8 mouse cellular contexts compared by ENCODE assay signal in the genomic region with DNA sequence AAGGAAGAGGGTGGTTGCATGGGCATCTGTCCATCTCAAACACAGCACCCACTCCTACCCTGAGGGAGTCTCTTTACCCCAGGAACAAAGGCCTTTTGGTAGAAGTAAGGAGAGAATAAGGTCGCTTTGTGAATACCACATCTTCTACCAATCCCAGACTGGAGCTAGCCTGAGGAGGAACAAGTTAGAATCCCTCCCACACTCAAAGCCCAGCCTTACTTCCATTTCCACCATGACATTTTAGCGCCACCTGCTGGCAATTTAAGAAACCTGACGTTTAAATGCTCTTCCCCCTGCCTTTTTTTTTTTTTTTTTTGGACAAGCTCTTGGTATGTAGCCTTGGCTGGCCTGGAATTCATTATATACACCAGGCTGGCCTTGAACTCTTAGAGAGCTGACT. TPM values are rescaled to one million over a fixed set of nuclear protein-coding genes. Genes with fewer than 3 reads are reported as not detected.
DNase-seq lines count a peak whose midpoint lies in the region; ATAC-seq lines count a peak whose summit lies in the region.

No protein-coding gene starts in this region.

- no peaks in the 10 kb centered on the region for H3K9me3 ChIP-seq in heart, embryonic 11.5 days (replicated peaks; ENCODE audit: control insufficient read depth, low read length)
- H3K9me3 ChIP-seq in midbrain, embryonic 10.5 days (replicated peaks), result no peaks in the 10 kb centered on the region

- no peak overlapping the region for H3K9ac ChIP-seq in heart, embryonic 11.5 days (ENCODE audit: low read depth, low read length)

- peak; percentile 91 for DNase-seq in heart, adult 11 months
- DNase-seq in cerebellum, postnatal 10 days, result peak; percentile 89 to 91
- peak; percentile 48 to 76 for DNase-seq in frontal cortex, postnatal 10 days (ENCODE audit: low spot score in 2 of 2)
- DNase-seq in induced T-regulatory cell, adult 2 months (ENCODE audit: low read depth), result peak; percentile 91
- DNase-seq in left cerebral cortex, postnatal 25 days (ENCODE audit: low spot score in 2 of 2), result peak; percentile 68 to 90
- peak; percentile 60 for DNase-seq in midbrain, embryonic 10.5 days (ENCODE audit: low spot score)
- DNase-seq in right cerebral cortex, postnatal 4 days, result peak; percentile 78

- ATAC-seq in heart, embryonic 11.5 days (replicated peaks; ENCODE audit: insufficient number of reproducible peaks, low FRiP score, low TSS enrichment), result no peak

- WGBS in heart, embryonic 11.5 days (ENCODE audit: insufficient replicate concordance), result 3% methylated on average over 3 of the region's 3 CpGs
- WGBS in midbrain, embryonic 10.5 days, result 3% methylated on average over 3 of the region's 3 CpGs

- H3K27me3 ChIP-seq in heart, embryonic 11.5 days (ENCODE audit: control insufficient read depth, insufficient read depth, low read length), result no peaks in the 10 kb centered on the region
- peaks cover 22% of the 10 kb centered on the region for H3K27me3 ChIP-seq in midbrain, embryonic 10.5 days (ENCODE audit: low read depth, poor library complexity, severe bottlenecking)

- no peak overlapping the region for H3K4me2 ChIP-seq in heart, embryonic 11.5 days

- H3K4me3 ChIP-seq in heart, embryonic 11.5 days (ENCODE audit: low read depth, low read length), result no peak overlapping the region
- H3K4me3 ChIP-seq in midbrain, embryonic 10.5 days, result no peak overlapping the region

- H3K27ac ChIP-seq in heart, embryonic 11.5 days (ENCODE audit: low read depth, low read length), result no peak overlapping the region
- H3K27ac ChIP-seq in midbrain, embryonic 10.5 days (replicated peaks), result no peak overlapping the region

- intact Hi-C loops in left cerebral cortex, postnatal 25 days (cut with DNase I), result loop anchor here (1.0 to 2.0 kb wide), 3 partner anchors 21 to 114 kb away; no protein-coding TSS in a partner anchor

- no peaks in the 10 kb centered on the region; the same call in 1 of the 2 replicates for H3K4me1 ChIP-seq in heart, embryonic 11.5 days (ENCODE audit: control insufficient read depth, insufficient read depth, low read length)
- H3K4me1 ChIP-seq in midbrain, embryonic 10.5 days, result peaks cover 20% of the 10 kb centered on the region

- H3K36me3 ChIP-seq in heart, embryonic 11.5 days (ENCODE audit: control insufficient read depth, insufficient read depth, low read length), result no peaks in the 10 kb centered on the region
- no peaks in the 10 kb centered on the region for H3K36me3 ChIP-seq in midbrain, embryonic 10.5 days

RNA-seq across cellular contexts. Expression of gene Chrm1, which starts 19.4 kb away (rescaled TPM):
- polyA plus RNA-seq in heart, embryonic 11.5 days (2014; fragmentation: Nextera tagmentation; extraction: Ambion mirVana), result 0.06 TPM in 1 of 2 replicates, not detected in the other
- total RNA-seq in left cerebral cortex, postnatal 25 days (2021), result 100 to 1,000 TPM; 160 to 162 TPM
- not detected in 2 replicates for polyA plus RNA-seq in midbrain, embryonic 10.5 days (2016; fragmentation: Nextera tagmentation; extraction: Ambion mirVana)

RNA-seq across cellular contexts. Expression of gene Slc3a2, which starts 40.2 kb away (rescaled TPM):
- 82.6 and 87.8 TPM in 2 replicates for polyA plus RNA-seq in heart, embryonic 11.5 days (2014; fragmentation: Nextera tagmentation; extraction: Ambion mirVana)
- total RNA-seq in left cerebral cortex, postnatal 25 days (2021), result 100 to 1,000 TPM; 148 to 161 TPM
- polyA plus RNA-seq in midbrain, embryonic 10.5 days (2016; fragmentation: Nextera tagmentation; extraction: Ambion mirVana), result 139 and 144 TPM in 2 replicates

RNA-seq across cellular contexts. Expression of gene Wdr74, which starts 52.6 kb away (rescaled TPM):
- 56.4 and 58.8 TPM in 2 replicates for polyA plus RNA-seq in heart, embryonic 11.5 days (2014; fragmentation: Nextera tagmentation; extraction: Ambion mirVana)
- 10 to 100 TPM; 46.0 to 58.5 TPM for total RNA-seq in left cerebral cortex, postnatal 25 days (2021)
- polyA plus RNA-seq in midbrain, embryonic 10.5 days (2016; fragmentation: Nextera tagmentation; extraction: Ambion mirVana), result 105 and 121 TPM in 2 replicates

RNA-seq across cellular contexts. Expression of gene 1700092M07Rik, which starts 57.5 kb away (rescaled TPM):
- 0.99 and 2.2 TPM in 2 replicates for polyA plus RNA-seq in heart, embryonic 11.5 days (2014; fragmentation: Nextera tagmentation; extraction: Ambion mirVana)
- total RNA-seq in left cerebral cortex, postnatal 25 days (2021), result 1 to 10 TPM; 1.1 to 1.5 TPM
- polyA plus RNA-seq in midbrain, embryonic 10.5 days (2016; fragmentation: Nextera tagmentation; extraction: Ambion mirVana), result 3.2 and 3.3 TPM in 2 replicates

RNA-seq across cellular contexts. Expression of gene Stx5a, which starts 58.2 kb away (rescaled TPM):
- 82.2 and 85.1 TPM in 2 replicates for polyA plus RNA-seq in heart, embryonic 11.5 days (2014; fragmentation: Nextera tagmentation; extraction: Ambion mirVana)
- total RNA-seq in left cerebral cortex, postnatal 25 days (2021), result 10 to 100 TPM; 61.5 to 70.1 TPM
- polyA plus RNA-seq in midbrain, embryonic 10.5 days (2016; fragmentation: Nextera tagmentation; extraction: Ambion mirVana), result 94.9 and 103 TPM in 2 replicates
